Mouse (Mus musculus) hindbrain, embryonic 10.5 days (tissue): ENCODE measurements at regions not wholly inside any gene's neighbourhood (a gene's known extent, or its start where the extent isn't known, plus 50 kb on each side); places are given as distances from the start of the nearest gene placed in this dataset.

Experiments
- DNase-seq: peaks from one replicate; pipeline ENCODE4 v3.0.0-alpha.2; 2017; ENCODE audit warnings: low spot score
- H3K27ac ChIP-seq: fragments of 300-500 bp; sonication (generic); 2 replicates; pipeline ENCODE4 v1.5.1; 2016; ENCODE audit warnings: mild to moderate bottlenecking, moderate library complexity
- H3K27me3 ChIP-seq: fragments of 300-500 bp; sonication (generic); 2 replicates; pipeline ENCODE4 v1.6.1; 2016; ENCODE audit warnings: mild to moderate bottlenecking; ENCODE audit not compliant: poor library complexity, insufficient read depth, severe bottlenecking
- H3K36me3 ChIP-seq: fragments of 300-500 bp; sonication (generic); 2 replicates; pipeline ENCODE4 v1.6.1; 2016; ENCODE audit warnings: mild to moderate bottlenecking, moderate library complexity
- H3K4me1 ChIP-seq: fragments of 300-500 bp; sonication (generic); replicated peaks from 2 replicates; pipeline ENCODE4 v1.6.1; 2016; ENCODE audit warnings: mild to moderate bottlenecking
- H3K4me3 ChIP-seq: fragments of 300-500 bp; sonication (generic); 2 replicates; pipeline ENCODE4 v1.5.1; 2016; ENCODE audit warnings: mild to moderate bottlenecking, moderate library complexity
- H3K9me3 ChIP-seq: fragments of 300-500 bp; sonication (generic); 2 replicates; pipeline ENCODE4 v1.6.1; 2016; ENCODE audit warnings: mild to moderate bottlenecking, moderate library complexity
- WGBS: fragments of 180-500 bp; shearing (Covaris S2); methylation state at CpG from one replicate; pipeline ENCODE4 v1.1.7; 2016; 5-methylcytosine and 5-hydroxymethylcytosine counted together

GRCm38 (mm10) chr15:68811041-68811440, 2310.3 kb upstream of the Lrrc6 start:
- Histone ChIP-seq H3K4me3 (no peak overlapping the region), H3K36me3 (no peaks in the 10 kb centered on the region), H3K9me3 (no peaks in the 10 kb centered on the region), H3K27me3 (no peaks in the 10 kb centered on the region), H3K27ac (no peak overlapping the region), H3K4me1 (0 out of 2 replicates have a peak, but pooled peaks cover 3% of the 10 kb centered on the region)
- WGBS: 87% methylated on average over 4 of the region's 4 CpGs
- DNase-seq: no peak

DNA sequence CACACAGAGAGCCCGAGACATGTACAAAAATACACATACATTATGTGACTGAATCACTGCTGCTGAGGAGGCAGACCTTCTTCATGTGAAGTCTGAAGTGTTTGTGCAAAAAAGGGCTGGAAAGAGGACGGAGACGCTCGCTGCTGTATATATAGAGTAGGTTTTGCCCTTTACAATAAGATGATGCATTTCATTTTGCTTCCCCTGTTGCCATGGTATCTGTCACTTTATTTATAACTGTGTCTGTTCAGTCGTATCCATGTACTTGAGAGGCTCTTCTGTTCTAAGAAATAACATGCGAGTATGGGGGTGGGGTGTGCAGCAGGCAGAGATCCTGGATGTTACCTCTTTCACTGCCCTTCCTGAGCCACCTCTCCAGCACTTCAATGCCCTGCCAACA, 2309.9 kb upstream of the Lrrc6 start:
- Histone ChIP-seq H3K9me3 (no peaks in the 10 kb centered on the region), H3K4me1 (0 out of 2 replicates have a peak, but pooled peaks cover 3% of the 10 kb centered on the region), H3K27ac (no peak overlapping the region), H3K4me3 (no peak overlapping the region), H3K27me3 (no peaks in the 10 kb centered on the region), H3K36me3 (no peaks in the 10 kb centered on the region)
- 87% methylated on average over 6 of the region's 6 CpGs for WGBS
- DNase-seq: no peak

GRCm38 (mm10) chr15:68808175-68808574, 2307.5 kb upstream of the Lrrc6 start:
- 0 out of 2 replicates have a peak, but pooled peaks cover 1% of the 10 kb centered on the region for H3K4me1 ChIP-seq
- no peak overlapping the region for H3K4me3 ChIP-seq
- no peaks in the 10 kb centered on the region for H3K27me3 ChIP-seq
- H3K27ac ChIP-seq: no peak overlapping the region
- 99% methylated on average over 1 of the region's 1 CpGs for WGBS
- DNase-seq: no peak
- H3K9me3 ChIP-seq: no peaks in the 10 kb centered on the region
- H3K36me3 ChIP-seq: no peaks in the 10 kb centered on the region

GRCm38 (mm10) chr15:68804254-68804653, 2303.5 kb upstream of the Lrrc6 start:
- no peak overlapping the region for H3K27ac ChIP-seq
- H3K36me3 ChIP-seq: no peaks in the 10 kb centered on the region
- 100% methylated on average over 1 of the region's 1 CpGs for WGBS
- H3K9me3 ChIP-seq: no peaks in the 10 kb centered on the region
- H3K27me3 ChIP-seq: no peaks in the 10 kb centered on the region
- no peak for DNase-seq
- H3K4me3 ChIP-seq: no peak overlapping the region
- no peaks in the 10 kb centered on the region for H3K4me1 ChIP-seq

- WGBS: 83% methylated on average over 4 of the region's 4 CpGs
These were observed 2301.1 kb upstream of the Lrrc6 start for GRCm38 (mm10) chr15:68801763-68802162.

GRCm38 (mm10) chr15:68797406-68797805, 2296.7 kb upstream of the Lrrc6 start:
- 86% methylated on average over 2 of the region's 2 CpGs for WGBS
- Histone ChIP-seq H3K9me3 (no peaks in the 10 kb centered on the region), H3K4me1 (no peaks in the 10 kb centered on the region), H3K27me3 (no peaks in the 10 kb centered on the region), H3K36me3 (no peaks in the 10 kb centered on the region), H3K27ac (no peak overlapping the region), H3K4me3 (no peak overlapping the region)
- no peak for DNase-seq

More at GRCm38 (mm10) chr15:68801763-68802162, 2301.1 kb upstream of the Lrrc6 start:
- DNase-seq: no peak
- no peaks in the 10 kb centered on the region for H3K36me3 ChIP-seq
- no peaks in the 10 kb centered on the region for H3K27me3 ChIP-seq
- no peak overlapping the region for H3K4me3 ChIP-seq
- H3K4me1 ChIP-seq: no peaks in the 10 kb centered on the region
- no peaks in the 10 kb centered on the region for H3K9me3 ChIP-seq
- no peak overlapping the region for H3K27ac ChIP-seq

DNA sequence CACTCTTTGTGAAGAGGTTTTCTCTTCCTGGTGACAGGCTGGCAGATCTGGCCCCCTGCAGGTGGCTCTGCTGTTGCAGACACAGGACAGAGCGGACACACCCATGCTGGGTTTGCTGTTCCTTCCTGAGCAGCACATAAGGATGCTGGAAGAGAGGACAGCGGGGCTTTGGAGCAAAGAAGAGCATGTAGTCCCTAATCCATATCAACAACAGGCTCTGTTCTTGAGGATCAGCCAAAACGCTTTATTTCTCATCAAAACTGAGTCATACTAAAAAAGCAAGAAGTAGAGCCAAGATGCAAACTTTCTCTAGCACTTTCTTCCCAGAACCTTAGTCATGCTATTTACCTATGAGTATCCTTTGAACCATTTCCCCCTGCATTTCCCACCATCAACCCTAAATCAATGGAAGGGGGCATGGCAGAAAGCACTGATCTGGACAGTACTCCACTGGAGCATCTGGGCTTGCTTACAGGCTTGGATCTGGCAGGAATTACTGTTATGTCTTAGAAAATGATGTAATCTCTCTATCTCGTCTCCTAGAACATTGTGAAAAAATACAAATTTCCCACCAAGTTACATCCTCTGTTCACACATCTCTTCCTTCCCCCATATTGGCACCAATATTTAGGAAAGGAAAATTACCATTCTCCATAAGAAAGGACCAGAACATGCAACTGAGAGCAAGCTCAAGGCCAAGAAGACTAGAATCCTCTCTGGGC, 2294.7 kb upstream of the Lrrc6 start:
- DNase-seq: no peak
- Histone ChIP-seq H3K4me3 (no peak overlapping the region), H3K9me3 (no peaks in the 10 kb centered on the region), H3K27ac (no peak overlapping the region), H3K36me3 (no peaks in the 10 kb centered on the region), H3K4me1 (no peaks in the 10 kb centered on the region), H3K27me3 (no peaks in the 10 kb centered on the region)
- WGBS: 68% methylated on average over 4 of the region's 4 CpGs

DNA sequence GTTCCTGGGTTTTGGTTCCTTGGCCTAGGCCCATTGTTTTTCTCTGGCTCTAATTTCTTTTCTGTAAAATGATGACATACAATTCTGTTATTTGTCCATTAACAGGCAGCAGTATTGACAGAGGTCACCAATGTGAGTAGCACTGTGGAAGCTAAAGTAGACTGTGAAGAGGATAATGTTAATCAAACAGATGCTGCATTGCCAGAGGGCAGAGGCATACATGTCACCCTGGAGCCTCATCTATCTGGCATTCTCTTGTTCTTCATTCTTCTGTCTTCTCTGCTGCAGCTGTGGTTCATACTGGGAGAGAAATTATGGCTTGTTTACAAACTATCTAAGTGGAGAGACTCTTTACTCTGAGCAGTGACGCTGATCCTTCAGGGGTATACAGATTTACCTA, 2259.2 kb upstream of the Lrrc6 start:
- Histone ChIP-seq H3K4me1 (peaks cover 10% of the 10 kb centered on the region; the same call in 1 of the 2 replicates), H3K9me3 (no peaks in the 10 kb centered on the region), H3K27ac (no peak overlapping the region), H3K27me3 (no peaks in the 10 kb centered on the region), H3K36me3 (no peaks in the 10 kb centered on the region), H3K4me3 (no peak overlapping the region)
- no peak for DNase-seq
- WGBS: 69% methylated on average over 1 of the region's 1 CpGs

GRCm38 (mm10) chr15:68755255-68755654, 2254.5 kb upstream of the Lrrc6 start:
- Histone ChIP-seq H3K27me3 (no peaks in the 10 kb centered on the region), H3K36me3 (no peaks in the 10 kb centered on the region), H3K4me1 (peaks cover 10% of the 10 kb centered on the region; the same call in 1 of the 2 replicates), H3K4me3 (no peak overlapping the region), H3K9me3 (no peaks in the 10 kb centered on the region), H3K27ac (no peak overlapping the region)
- DNase-seq: no peak
- 90% methylated on average over 1 of the region's 1 CpGs for WGBS

DNA sequence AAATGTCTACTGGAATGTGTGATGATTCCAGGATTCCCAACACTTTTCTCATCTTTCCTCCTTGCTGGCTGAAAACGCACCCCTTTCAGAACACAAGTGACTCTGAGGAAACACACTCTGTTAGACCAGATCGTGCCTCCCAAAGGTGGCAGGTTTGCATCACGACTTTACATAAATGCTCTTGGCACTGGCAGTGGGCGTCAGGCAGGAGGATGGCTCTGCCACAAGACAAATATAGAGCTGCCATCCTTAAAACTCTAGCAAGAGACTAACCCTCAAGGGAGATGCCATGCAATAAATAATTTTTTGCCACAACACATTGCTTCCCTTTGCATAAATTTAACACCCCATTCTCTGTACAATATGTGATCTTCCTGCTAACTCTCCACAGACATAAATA, 2254.1 kb upstream of the Lrrc6 start:
- H3K27ac ChIP-seq: no peak overlapping the region
- 85% methylated on average over 4 of the region's 4 CpGs for WGBS
- H3K27me3 ChIP-seq: no peaks in the 10 kb centered on the region
- no peak overlapping the region for H3K4me3 ChIP-seq
- peaks cover 10% of the 10 kb centered on the region; the same call in 1 of the 2 replicates for H3K4me1 ChIP-seq
- no peak for DNase-seq
- no peaks in the 10 kb centered on the region for H3K36me3 ChIP-seq
- H3K9me3 ChIP-seq: no peaks in the 10 kb centered on the region

DNA sequence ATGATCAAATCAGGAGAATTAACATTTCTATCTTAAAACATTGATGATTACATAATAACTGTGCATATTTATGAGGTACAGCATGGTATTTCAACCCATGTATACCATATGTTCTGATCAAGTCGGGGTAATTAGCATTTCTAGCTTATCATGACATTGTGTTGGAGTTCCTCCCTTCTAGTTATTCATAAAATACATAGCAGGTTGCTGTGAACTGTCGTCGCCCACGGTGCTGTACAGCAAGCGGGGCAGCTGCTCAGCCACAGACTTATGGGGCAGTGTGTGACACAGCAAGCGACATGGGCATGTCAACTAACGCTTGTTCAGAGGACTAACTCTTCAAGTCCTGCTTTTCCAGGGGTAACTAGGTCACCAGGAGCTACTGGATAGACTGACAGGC, 2238.6 kb upstream of the Lrrc6 start:
- Histone ChIP-seq H3K27ac (no peak overlapping the region), H3K9me3 (no peaks in the 10 kb centered on the region), H3K4me3 (no peak overlapping the region), H3K27me3 (no peaks in the 10 kb centered on the region), H3K4me1 (no peaks in the 10 kb centered on the region), H3K36me3 (no peaks in the 10 kb centered on the region)
- no peak for DNase-seq
- 82% methylated on average over 7 of the region's 7 CpGs for WGBS

GRCm38 (mm10) chr15:68721250-68721649, 2220.5 kb upstream of the Lrrc6 start:
- Histone ChIP-seq H3K27me3 (no peaks in the 10 kb centered on the region), H3K36me3 (no peaks in the 10 kb centered on the region), H3K4me3 (no peak overlapping the region), H3K27ac (no peak overlapping the region), H3K9me3 (no peaks in the 10 kb centered on the region), H3K4me1 (no peaks in the 10 kb centered on the region)
- WGBS: 84% methylated on average over 5 of the region's 5 CpGs
- DNase-seq: no peak

DNA sequence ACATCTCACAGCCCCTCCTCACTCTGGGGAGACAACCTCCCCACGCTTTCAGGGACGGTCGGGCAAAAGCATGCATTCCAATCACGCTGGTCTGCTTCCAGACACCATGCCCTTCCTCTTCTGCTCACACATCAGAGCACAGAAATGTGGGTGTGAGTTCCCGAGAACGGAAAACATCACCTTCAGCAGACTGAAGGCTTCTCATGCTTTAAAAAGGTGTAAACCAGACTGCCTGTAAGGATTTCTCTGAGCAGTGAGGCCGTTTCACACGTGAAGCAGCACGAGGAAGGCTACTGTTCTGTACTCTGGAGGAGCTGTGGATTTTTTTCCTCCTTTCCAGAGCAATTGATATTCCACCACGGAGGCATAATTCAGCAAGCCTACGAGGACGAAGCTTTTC, 2218.8 kb upstream of the Lrrc6 start:
- Histone ChIP-seq H3K27me3 (no peaks in the 10 kb centered on the region), H3K9me3 (no peaks in the 10 kb centered on the region), H3K36me3 (no peaks in the 10 kb centered on the region), H3K4me3 (no peak overlapping the region), H3K4me1 (no peaks in the 10 kb centered on the region), H3K27ac (no peak overlapping the region)
- WGBS: 83% methylated on average over 12 of the region's 12 CpGs
- no peak for DNase-seq

GRCm38 (mm10) chr15:68714337-68714736, 2213.6 kb upstream of the Lrrc6 start:
- H3K4me1 ChIP-seq: no peaks in the 10 kb centered on the region
- no peaks in the 10 kb centered on the region for H3K36me3 ChIP-seq
- no peak overlapping the region for H3K4me3 ChIP-seq
- no peaks in the 10 kb centered on the region for H3K27me3 ChIP-seq
- no peak overlapping the region for H3K27ac ChIP-seq
- H3K9me3 ChIP-seq: no peaks in the 10 kb centered on the region
- no peak for DNase-seq
- WGBS: 88% methylated on average over 4 of the region's 4 CpGs
